Mouse (Mus musculus) liver, embryonic 15.5 days (tissue): ENCODE measurements at regions not wholly inside any gene's neighbourhood (a gene's known extent, or its start where the extent isn't known, plus 50 kb on each side); places are given as distances from the start of the nearest gene placed in this dataset.

Experiments used
- ATAC-seq: fragments of 200-750 bp; cut with Nextera tagmentation; 2 replicates; pipeline ENCODE4 v1.8.0; 2017; ENCODE audit warnings: moderate number of reproducible peaks, mild to moderate bottlenecking, moderate library complexity; ENCODE audit not compliant: insufficient read depth
- H3K27ac ChIP-seq: fragments of 300-500 bp; sonication (generic); replicated peaks from 2 replicates; pipeline ENCODE4 v1.5.1; 2015; ENCODE audit warnings: mild to moderate bottlenecking, inconsistent platforms
- H3K27me3 ChIP-seq: fragments of 300-500 bp; sonication (generic); 2 replicates; pipeline ENCODE4 v1.6.1; 2015; ENCODE audit warnings: mild to moderate bottlenecking, inconsistent platforms
- H3K36me3 ChIP-seq: fragments of 300-500 bp; sonication (generic); replicated peaks from 2 replicates; pipeline ENCODE4 v1.6.1; 2015; ENCODE audit warnings: moderate library complexity, mild to moderate bottlenecking, inconsistent platforms
- H3K4me1 ChIP-seq: fragments of 300-500 bp; sonication (generic); replicated peaks from 2 replicates; pipeline ENCODE4 v1.6.1; 2015; ENCODE audit warnings: inconsistent platforms
- H3K4me2 ChIP-seq: fragments of 300-500 bp; sonication (generic); 2 replicates; pipeline ENCODE4 v1.6.1; 2015; ENCODE audit warnings: moderate library complexity, mild to moderate bottlenecking, inconsistent platforms
- H3K4me3 ChIP-seq: fragments of 300-500 bp; sonication (generic); replicated peaks from 2 replicates; pipeline ENCODE4 v1.5.1; 2015; ENCODE audit warnings: mild to moderate bottlenecking, inconsistent platforms
- H3K9ac ChIP-seq: fragments of 300-500 bp; sonication (generic); 2 replicates; pipeline ENCODE4 v1.6.1; 2015; ENCODE audit warnings: moderate library complexity, mild to moderate bottlenecking, inconsistent platforms
- H3K9me3 ChIP-seq: fragments of 300-500 bp; sonication (generic); replicated peaks from 2 replicates; pipeline ENCODE4 v1.6.1; 2016; ENCODE audit warnings: inconsistent platforms
- WGBS: fragments of 180-500 bp; shearing (Covaris S2); methylation state at CpG from one replicate; pipeline ENCODE4 v1.1.7; 2015; ENCODE audit warnings: mixed read lengths; ENCODE audit not compliant: insufficient replicate concordance; 5-methylcytosine and 5-hydroxymethylcytosine counted together

DNA sequence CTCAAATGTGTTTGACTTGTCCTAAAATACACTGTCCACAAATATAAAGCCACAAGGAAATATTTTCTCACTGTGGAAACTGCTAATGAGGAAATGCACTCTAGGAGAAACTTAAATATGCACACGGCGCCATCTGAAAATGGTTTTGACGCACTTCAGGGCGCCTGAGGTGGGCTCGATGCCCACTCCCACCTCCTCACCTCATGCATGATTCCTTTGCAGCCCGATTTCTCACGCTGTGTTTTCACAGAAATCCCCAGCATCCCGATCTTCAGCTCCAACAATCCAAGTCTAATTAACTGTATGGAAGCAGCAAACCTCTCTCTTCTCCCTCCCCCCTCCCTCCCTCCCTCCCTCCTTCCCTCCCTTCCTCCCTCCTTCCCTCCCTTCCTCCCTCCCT, 92.5 kb upstream of the Plcz1 start:
- 70% methylated on average over 8 of the region's 8 CpGs for WGBS
- Histone ChIP-seq H3K4me2 (no peak overlapping the region), H3K9me3 (no peaks in the 10 kb centered on the region), H3K36me3 (no peaks in the 10 kb centered on the region), H3K27me3 (no peaks in the 10 kb centered on the region), H3K4me3 (no peak overlapping the region), H3K9ac (no peak overlapping the region), H3K27ac (no peak overlapping the region), H3K4me1 (no peaks in the 10 kb centered on the region)
- ATAC-seq: no peak

DNA sequence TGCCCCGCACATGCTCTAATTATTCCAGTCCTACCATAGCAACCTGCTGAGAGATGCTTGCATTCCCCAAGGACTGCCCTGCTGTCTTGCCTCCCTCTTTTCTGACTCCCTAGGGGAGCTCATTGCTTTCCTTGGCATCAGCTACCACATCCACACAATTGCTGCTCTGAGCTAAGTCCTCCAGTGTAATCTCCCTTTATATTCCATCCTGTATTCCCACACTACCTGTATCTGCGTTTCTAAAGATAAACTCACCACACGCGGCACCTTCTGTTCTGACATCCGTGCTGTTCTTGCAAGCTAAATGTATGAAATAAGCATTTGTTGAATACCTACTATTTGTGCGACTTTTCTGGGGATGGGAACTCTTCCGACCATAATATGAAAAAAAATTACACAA, 85.4 kb upstream of the Plcz1 start:
- ATAC-seq: no peak
- Histone ChIP-seq H3K9ac (no peak overlapping the region), H3K36me3 (no peaks in the 10 kb centered on the region), H3K4me1 (no peaks in the 10 kb centered on the region), H3K4me2 (no peak overlapping the region), H3K27ac (no peak overlapping the region), H3K9me3 (0 out of 2 replicates have a peak, but pooled peaks cover 6% of the 10 kb centered on the region), H3K27me3 (no peaks in the 10 kb centered on the region), H3K4me3 (no peak overlapping the region)
- 70% methylated on average over 7 of the region's 7 CpGs for WGBS

DNA sequence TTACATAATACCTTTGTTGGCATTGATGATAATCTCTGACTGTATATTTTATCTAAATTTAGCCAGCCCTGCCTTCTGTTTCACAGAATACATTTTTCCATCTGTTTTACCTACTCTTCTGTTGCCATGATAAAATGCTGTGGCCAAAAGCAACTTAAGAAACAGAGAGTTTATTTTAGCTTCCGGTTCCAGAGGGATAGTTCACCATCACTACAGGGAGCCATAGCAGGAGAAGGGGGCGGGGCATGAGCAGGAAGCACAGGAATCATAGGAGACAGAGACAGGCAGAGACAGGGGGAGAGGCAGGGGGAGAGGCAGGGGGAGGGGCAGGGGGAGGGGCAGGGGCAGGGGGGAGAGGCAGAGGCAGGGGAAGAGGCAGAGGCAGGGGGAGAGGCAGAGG, 72.8 kb upstream of the Plcz1 start:
- no peaks in the 10 kb centered on the region for H3K27me3 ChIP-seq
- H3K4me3 ChIP-seq: no peak overlapping the region
- H3K9ac ChIP-seq: no peak overlapping the region
- H3K9me3 ChIP-seq: no peaks in the 10 kb centered on the region
- no peak for ATAC-seq
- no peaks in the 10 kb centered on the region for H3K4me1 ChIP-seq
- no peak overlapping the region for H3K4me2 ChIP-seq
- WGBS: 53% methylated on average over 2 of the region's 2 CpGs
- no peak overlapping the region for H3K27ac ChIP-seq
- no peaks in the 10 kb centered on the region for H3K36me3 ChIP-seq

DNA sequence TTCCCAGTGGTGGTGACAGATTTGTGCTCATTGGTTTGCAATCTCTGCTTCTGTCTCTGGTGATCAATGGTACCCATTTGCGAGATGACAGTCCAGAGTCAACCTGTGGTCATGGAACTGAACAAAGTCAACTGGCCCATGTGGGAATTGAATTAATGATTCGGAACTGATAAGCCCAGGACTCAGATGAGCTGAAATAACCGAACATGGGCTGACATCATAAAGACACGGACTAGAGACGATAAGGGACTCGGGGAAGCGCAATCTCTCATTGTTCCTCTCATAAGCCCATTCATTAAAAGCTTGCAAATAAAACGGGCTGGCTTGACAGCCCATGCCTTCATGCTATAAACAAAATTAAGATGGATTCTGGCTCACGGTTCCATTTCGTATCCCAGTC, 70.8 kb upstream of the Plcz1 start:
- Histone ChIP-seq H3K4me1 (no peaks in the 10 kb centered on the region), H3K27ac (no peak overlapping the region), H3K9me3 (no peaks in the 10 kb centered on the region), H3K36me3 (no peaks in the 10 kb centered on the region), H3K9ac (no peak overlapping the region), H3K4me3 (no peak overlapping the region), H3K27me3 (no peaks in the 10 kb centered on the region), H3K4me2 (no peak overlapping the region)
- 69% methylated on average over 10 of the region's 10 CpGs for WGBS
- no peak for ATAC-seq

DNA sequence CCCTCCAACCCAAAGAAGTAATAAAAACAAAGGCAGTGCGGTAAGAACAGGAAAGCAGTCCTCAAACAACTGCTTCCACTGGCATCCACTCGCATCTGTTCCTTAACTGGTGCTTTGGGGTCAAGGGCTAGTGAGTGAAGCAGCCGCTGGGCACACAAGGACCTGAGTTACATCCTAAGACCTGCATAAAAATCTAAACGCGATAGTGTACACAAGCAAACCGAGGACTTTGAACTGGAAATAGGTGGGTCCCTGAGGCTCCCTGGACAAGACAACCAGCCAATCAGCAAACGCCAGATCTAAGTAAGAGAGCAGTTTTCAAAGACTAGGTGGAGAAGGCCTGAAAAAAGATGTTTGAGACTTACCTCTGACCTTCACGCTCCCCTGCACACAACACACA, 66.8 kb upstream of the Plcz1 start:
- ATAC-seq: no peak
- Histone ChIP-seq H3K4me3 (no peak overlapping the region), H3K4me1 (no peaks in the 10 kb centered on the region), H3K27ac (no peak overlapping the region), H3K27me3 (no peaks in the 10 kb centered on the region), H3K4me2 (no peak overlapping the region), H3K9ac (no peak overlapping the region), H3K9me3 (no peaks in the 10 kb centered on the region; the same call in 1 of the 2 replicates), H3K36me3 (no peaks in the 10 kb centered on the region)
- 46% methylated on average over 8 of the region's 8 CpGs for WGBS

DNA sequence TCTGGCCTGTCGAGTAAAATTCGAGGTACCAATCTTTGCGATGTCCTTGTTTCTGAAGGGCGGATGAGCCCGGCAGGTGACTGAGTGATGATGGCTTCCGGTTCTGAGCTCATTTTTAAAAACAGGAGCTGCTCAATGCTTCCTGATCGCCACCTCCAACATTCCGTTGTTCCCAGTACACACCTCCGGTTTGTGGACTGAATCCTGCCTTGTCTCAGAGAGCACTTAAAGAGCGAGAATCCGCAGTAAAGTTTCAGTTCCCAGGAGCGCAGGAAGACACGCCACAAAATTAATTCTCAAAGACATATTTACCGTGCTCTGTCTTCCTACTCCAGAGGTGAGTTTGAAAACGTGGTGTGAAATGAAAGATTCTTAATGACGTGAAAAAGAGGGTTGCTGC, 66.4 kb upstream of the Plcz1 start:
- Histone ChIP-seq H3K4me2 (no peak overlapping the region), H3K4me1 (no peaks in the 10 kb centered on the region), H3K27me3 (no peaks in the 10 kb centered on the region), H3K9ac (no peak overlapping the region), H3K4me3 (no peak overlapping the region), H3K36me3 (no peaks in the 10 kb centered on the region), H3K9me3 (no peaks in the 10 kb centered on the region; the same call in 1 of the 2 replicates), H3K27ac (no peak overlapping the region)
- no peak for ATAC-seq
- 69% methylated on average over 16 of the region's 16 CpGs for WGBS

DNA sequence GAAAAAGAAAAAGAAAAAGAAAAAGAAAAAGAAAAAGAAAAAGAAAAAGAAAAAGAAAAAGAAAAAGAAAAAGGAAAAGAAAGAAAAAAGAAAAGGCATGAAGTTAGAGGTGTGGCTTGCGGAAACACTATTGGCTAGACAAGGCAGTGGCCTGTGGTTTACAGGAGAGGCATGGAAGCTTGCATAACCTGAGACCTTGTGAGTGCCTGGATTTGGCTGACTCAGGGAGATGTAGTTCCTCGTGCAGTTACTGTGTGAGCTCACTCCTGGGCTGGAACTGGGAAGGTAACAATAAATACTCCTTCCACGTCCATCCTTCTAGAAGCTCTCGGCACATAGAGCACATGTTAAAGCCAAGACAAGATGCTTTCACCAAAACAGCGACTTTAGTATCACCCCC, 64.9 kb upstream of the Plcz1 start:
- H3K36me3 ChIP-seq: no peaks in the 10 kb centered on the region
- H3K4me3 ChIP-seq: no peak overlapping the region
- H3K9ac ChIP-seq: no peak overlapping the region
- H3K9me3 ChIP-seq: no peaks in the 10 kb centered on the region; the same call in 1 of the 2 replicates
- H3K27ac ChIP-seq: no peak overlapping the region
- H3K4me1 ChIP-seq: no peaks in the 10 kb centered on the region
- no peak for ATAC-seq
- 62% methylated on average over 5 of the region's 5 CpGs for WGBS
- H3K4me2 ChIP-seq: no peak overlapping the region
- H3K27me3 ChIP-seq: no peaks in the 10 kb centered on the region

DNA sequence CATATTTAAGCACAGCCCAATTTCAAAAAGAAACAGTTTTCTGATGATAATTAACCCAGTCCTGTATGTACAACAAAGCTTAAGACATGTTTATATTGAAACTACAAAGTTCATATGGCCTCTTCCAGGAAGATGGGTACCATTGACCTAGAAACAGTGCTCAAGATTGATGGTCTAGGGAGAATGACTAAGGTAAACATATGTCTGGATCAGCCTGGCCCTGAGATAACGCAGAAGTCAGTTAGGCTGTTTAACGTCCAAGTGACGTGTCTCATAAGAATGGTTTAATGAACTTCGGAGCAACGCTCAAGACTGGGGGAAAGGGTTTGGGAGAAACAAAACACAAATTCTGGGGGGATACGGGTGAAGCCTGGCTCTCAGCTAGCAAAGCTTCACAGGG, 60.8 kb upstream of the Plcz1 start:
- Histone ChIP-seq H3K4me1 (no peaks in the 10 kb centered on the region), H3K36me3 (no peaks in the 10 kb centered on the region), H3K27ac (no peak overlapping the region), H3K4me2 (no peak overlapping the region), H3K4me3 (no peak overlapping the region), H3K9me3 (no peaks in the 10 kb centered on the region; the same call in 1 of the 2 replicates), H3K9ac (no peak overlapping the region), H3K27me3 (no peaks in the 10 kb centered on the region)
- 47% methylated on average over 6 of the region's 6 CpGs for WGBS
- no peak for ATAC-seq

DNA sequence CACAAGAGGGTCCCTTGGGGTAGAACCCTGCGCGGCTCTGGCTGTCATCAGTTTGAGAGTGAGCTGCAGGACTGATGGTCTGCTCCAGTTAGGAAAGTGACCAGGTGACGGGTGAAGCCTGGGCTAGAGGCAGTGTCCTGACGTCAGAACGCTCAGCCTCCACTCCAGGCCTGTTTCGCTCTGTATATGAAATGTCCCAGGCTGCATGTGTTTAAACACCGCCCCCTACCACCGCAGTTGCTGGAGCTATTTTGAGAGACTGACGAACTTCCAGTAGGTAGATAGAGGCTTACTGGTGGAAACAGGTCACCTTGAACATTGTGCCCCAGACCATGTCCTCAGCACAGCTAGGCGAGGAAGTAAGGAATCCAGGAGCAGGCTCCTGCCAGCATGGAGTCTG, 54.2 kb upstream of the Plcz1 start:
- 63% methylated on average over 10 of the region's 10 CpGs for WGBS
- Histone ChIP-seq H3K4me1 (no peaks in the 10 kb centered on the region), H3K4me3 (no peak overlapping the region), H3K9ac (no peak overlapping the region), H3K27me3 (no peaks in the 10 kb centered on the region), H3K9me3 (0 out of 2 replicates have a peak, but pooled peaks cover 4% of the 10 kb centered on the region), H3K4me2 (no peak overlapping the region), H3K36me3 (no peaks in the 10 kb centered on the region), H3K27ac (no peak overlapping the region)
- no peak for ATAC-seq
